Mouse (Mus musculus): ENCODE measurements around the gene Wdr76.
"Not testable (repeated sequence)": the region's sequence is repeated elsewhere in the genome, so short reads cannot be mapped to it uniquely, and the experiment has no call there.

The Wdr76 gene

GRCm38 (mm10) chr2:121518711-121519110 lies 12.2 kb downstream of the Wdr76 start:
- DNase-seq (ENCODE audit: low read depth, low spot score) = not testable (repeated sequence)

- DNase-seq (ENCODE audit: low read depth, low spot score) = no peak
Measured at GRCm38 (mm10) chr2:121522006-121522405, 15.5 kb downstream of the Wdr76 start.

GRCm38 (mm10) chr2:121522830-121523229 lies 16.3 kb downstream of the Wdr76 start:
- DNase-seq (ENCODE audit: low read depth, low spot score) = not testable (repeated sequence)

DNA sequence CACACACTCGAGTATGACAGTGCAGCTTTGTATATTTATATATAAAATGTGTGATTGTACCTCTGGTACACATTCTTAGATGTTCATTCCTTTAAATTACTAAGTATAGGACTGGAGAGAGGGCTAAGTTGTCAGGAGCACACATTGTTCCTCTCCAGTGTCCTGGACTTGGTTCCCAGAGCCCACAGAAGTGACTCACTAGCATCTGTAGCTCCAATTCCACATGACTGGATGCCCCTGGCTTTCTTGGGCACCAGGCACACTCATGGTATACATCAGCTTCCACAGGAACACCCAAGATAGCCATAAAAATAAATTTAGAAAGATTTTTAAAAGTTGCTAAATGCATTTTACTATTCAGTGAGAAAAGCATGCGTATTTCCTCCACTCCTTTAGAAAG lies 18.5 kb downstream of the Wdr76 start:
- DNase-seq (ENCODE audit: low read depth, low spot score) = no peak

DNA sequence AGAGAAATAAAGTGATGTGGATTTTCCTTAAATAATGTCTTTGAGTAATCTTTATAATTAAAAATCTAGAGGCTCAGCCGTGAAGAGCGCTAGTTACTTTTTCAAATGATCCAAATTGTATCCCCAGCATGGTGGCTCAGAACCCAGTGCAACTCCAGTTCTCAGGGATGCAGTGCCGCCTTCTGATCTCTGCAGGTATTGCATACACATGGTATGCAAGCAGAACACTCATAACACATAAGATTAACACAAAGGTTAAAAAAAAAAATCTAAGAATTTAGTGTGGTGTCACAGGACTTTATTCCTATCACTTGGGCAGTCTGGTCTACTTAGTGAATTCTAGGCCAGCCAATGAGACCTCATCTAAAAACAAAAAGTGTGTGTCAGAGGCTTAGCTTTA lies 38.3 kb downstream of the Wdr76 start:
- peak; percentile 14 for DNase-seq (ENCODE audit: low read depth, low spot score)

DNA sequence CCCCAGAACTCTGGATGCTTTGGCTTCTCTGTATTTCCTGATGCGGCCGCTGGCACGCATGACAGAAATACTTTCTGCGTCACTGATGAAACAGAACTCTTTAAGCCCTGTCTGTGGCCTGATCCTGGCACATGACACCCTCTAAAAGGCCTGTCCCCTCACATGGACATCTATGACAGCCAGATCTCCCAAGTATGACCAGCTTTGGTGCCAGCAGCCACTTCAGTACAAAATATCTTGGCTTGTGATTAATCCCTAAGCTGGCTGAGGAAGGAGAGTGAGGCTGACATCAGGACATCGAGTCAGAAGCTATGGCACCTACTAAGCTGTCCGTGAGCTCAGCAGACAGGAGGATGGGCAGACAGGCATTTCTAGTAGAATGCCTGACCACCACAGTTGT lies 43.1 kb downstream of the Wdr76 start:
- DNase-seq (ENCODE audit: low read depth, low spot score) = no peak

- no peak for DNase-seq (ENCODE audit: low read depth, low spot score)
Measured at GRCm38 (mm10) chr2:121551271-121551670, 44.7 kb downstream of the Wdr76 start.

GRCm38 (mm10) chr2:121563117-121563516 lies 56.6 kb downstream of the Wdr76 start:
- no peak for DNase-seq (ENCODE audit: low read depth, low spot score)

GRCm38 (mm10) chr2:121565911-121566310 lies 59.4 kb downstream of the Wdr76 start:
- no peak for DNase-seq (ENCODE audit: low read depth, low spot score)

GRCm38 (mm10) chr2:121570049-121570448 lies 63.5 kb downstream of the Wdr76 start:
- peak; percentile 56 for DNase-seq (ENCODE audit: low read depth, low spot score)

DNA sequence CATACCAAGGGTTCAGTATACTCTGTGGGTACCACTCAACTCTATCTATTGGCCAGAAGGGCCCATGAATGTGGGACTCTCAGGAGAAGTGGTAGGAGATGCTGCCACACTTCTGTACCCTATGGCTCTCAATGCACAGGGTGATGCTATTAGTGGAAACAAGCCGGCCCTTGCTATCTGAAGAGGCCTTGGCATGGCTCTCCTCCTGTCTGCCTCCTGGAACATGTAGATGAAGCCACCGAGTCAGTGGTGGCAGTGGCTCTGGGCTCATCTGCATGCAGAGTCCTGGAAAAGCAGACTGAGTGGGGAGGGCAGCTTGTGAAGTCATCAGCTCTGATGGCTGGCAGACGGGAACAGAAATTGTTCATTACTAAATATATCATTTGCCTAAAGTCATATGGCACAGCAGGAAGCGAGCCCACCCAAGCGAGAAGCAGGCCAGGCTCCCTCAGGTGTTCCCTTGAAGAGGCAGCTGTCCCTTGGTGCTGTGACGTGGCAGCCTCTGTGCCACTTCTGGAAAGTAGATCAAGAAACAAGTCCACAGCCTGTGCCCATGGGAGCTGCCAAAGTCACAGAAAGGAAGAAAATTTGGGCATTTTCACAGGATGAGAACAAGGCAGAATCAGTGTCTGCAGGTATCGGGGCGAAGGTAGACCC lies 64.6 kb downstream of the Wdr76 start:
- no peak for DNase-seq (ENCODE audit: low read depth, low spot score)

- peak; percentile 84 for DNase-seq (ENCODE audit: low read depth, low spot score)
Measured at GRCm38 (mm10) chr2:121571780-121572179, 65.3 kb downstream of the Wdr76 start.

- no peak for DNase-seq (ENCODE audit: low read depth, low spot score)
Measured at GRCm38 (mm10) chr2:121574066-121574630, 67.6 kb downstream of the Wdr76 start.

GRCm38 (mm10) chr2:121575741-121576201 lies 69.2 kb downstream of the Wdr76 start:
- no peak for DNase-seq (ENCODE audit: low read depth, low spot score)

DNA sequence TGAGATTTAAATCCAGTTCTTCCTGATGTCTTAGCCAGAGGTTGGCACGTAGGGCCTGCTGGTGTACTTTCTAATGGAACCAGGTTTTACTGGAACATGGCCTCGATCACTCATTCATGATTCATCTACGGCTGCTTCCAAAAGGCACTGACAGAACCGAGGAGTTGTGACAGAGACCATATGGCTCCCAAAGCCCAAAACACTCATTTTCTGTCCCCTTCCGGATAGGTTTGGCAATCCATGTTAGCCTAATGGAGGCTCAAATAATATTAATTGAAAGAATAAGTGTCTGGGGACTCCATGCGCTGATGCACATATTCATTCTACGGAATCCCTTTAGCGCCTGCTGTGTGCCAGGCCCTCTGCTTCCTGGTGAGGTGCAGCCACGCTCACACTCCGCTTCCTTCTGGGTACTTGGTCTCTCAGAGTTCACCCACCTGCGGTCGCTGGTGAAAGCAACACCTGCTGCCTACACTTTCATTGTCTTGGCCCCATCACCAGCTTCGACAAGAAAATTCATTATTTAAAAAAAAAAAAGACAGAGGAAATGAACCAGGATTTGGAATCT lies 76.4 kb downstream of the Wdr76 start:
- DNase-seq (ENCODE audit: low read depth, low spot score) = no peak

DNA sequence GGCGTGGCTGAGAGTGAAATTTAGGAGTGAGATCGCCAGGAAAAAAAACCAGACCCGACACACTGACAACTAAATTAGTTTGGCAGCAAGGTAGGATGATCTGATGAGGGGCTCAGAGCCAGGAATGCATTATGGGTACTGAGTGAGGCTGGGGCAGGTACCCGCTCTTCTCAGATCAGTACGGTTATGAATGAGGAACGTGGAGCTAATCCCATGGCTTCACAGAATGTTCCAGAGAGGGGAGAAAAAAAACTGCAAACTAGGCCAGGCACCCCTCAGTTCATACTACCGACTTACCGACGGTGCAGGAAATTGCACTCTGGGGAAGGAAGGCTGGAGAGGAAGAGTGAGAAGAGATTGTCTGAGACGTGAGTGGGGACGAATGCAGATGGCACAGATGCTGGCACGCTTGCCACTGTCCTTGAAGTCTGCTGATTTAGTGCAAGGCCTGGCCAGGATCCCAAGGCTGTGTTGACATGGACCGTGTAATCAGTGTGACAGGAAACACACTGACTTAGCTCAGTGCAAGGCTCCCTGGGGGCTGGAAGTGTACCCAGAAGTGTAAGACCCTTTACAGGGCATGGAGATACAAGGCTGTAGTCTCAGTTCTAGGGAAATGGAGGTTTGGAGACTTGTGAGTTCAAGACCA lies 77.1 kb downstream of the Wdr76 start:
- DNase-seq (ENCODE audit: low read depth, low spot score) = no peak

GRCm38 (mm10) chr2:121584705-121585104 lies 78.2 kb downstream of the Wdr76 start:
- DNase-seq (ENCODE audit: low read depth, low spot score) = no peak

DNA sequence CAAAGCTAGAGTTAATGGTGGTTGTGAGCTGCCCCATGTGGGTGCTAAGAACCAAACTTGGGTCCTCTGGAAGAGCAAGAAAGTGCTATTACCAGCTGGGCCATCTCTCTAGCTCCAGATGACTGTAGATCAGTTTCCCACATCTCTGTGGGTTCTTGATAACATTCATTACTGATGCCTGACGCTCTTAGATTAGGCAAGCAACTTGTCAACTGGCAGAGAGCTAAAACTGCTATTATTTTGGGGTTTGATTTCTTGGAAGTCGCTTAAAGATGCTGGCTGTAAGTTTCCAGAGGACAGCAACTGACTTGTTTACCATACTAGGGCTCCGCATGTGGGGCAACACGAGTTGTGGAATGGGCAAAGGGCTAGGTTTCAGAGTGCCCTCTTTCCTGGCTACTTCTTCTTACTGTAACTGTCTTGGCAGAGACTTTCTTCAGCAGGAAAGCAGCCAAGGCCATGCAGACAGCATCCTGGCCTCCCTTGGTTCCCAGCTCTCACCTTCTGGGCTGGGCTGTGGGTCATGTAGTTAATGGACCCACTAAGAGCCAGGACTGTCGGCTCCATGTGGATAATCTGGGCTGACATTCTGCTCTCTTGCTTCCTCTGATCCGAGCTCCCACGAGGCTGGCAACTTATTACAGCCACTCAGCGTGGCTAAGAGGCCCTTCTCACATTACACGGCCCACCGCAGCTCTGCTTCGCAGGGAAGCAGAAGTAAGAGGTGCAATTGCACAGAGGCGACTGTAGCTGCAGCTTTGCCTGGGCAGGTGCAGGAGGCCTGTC lies 81.2 kb downstream of the Wdr76 start:
- no peak for DNase-seq (ENCODE audit: low read depth, low spot score)

GRCm38 (mm10) chr2:121588309-121588694 lies 81.8 kb downstream of the Wdr76 start:
- no peak for DNase-seq (ENCODE audit: low read depth, low spot score)

GRCm38 (mm10) chr2:121594131-121594530 lies 87.6 kb downstream of the Wdr76 start:
- DNase-seq (ENCODE audit: low read depth, low spot score) = no peak
